Mouse (Mus musculus): ENCODE results near the gene Tnfrsf26. TPM values are rescaled to one million over a fixed set of nuclear protein-coding genes. Genes with fewer than 3 reads are reported as not detected.

Gene Tnfrsf26
- total and polyA plus RNA-seq, 2 experiments from 2014 or later: 0.37 to 0.84 TPM

DNA sequence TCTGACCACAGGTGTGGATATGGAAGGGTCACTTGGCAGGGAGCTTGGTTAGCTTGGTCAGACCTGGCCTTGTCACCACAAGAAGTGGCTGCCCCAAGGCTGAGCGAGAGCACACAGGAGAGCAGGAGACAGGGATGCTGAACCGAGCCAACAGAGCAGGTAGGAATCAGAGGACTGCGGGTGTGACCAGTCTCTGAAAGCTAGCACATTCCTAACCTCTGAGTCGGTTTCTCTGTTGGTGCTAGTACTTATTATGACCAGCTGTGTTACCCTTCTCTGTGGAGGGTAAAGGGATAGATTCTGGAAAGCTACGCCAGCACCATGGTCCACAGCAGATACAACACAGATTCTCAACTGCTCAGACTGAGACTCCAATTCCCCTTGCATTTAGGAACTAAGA, 64.7 kb downstream of the Tnfrsf26 start:
- no peak for TF ChIP-seq EP300 (IDR thresholded peaks at IDR 0.05; ENCODE audit: low read depth)
- no peak for TF ChIP-seq CTCF (IDR thresholded peaks at IDR 0.05; ENCODE audit: low read depth)
- 57% methylated on average over 5 of the region's 5 CpGs for WGBS
- ATAC-seq (ENCODE audit: insufficient read depth, low read depth): no peak
- Histone ChIP-seq H3K4me2 (ENCODE audit: low read depth, low read length) (no peak overlapping the region), H3K4me1 (ENCODE audit: control insufficient read depth, insufficient read depth) (no peaks in the 10 kb centered on the region), H3K27ac (ENCODE audit: low read depth) (no peak overlapping the region), H3K36me3 (replicated peaks; ENCODE audit: control insufficient read depth, insufficient read depth, low read length) (peaks cover 88% of the 10 kb centered on the region), H3K4me3 (ENCODE audit: low read depth, low read length) (no peak overlapping the region), H3K9me3 (replicated peaks; ENCODE audit: control insufficient read depth, low read length) (no peaks in the 10 kb centered on the region), H3K9ac (replicated peaks; ENCODE audit: low read depth, low read length) (no peak overlapping the region), H3K27me3 (ENCODE audit: control insufficient read depth, insufficient read depth, low read length) (no peaks in the 10 kb centered on the region)
- DNase-seq (ENCODE audit: low spot score): no peak

Small RNA genes lying within 50 kb of the gene (microRNA-seq; reads per million reads assigned to microRNA genes)
- gene Mir7064: 1.1 reads per million

Other genes with a start within 250 kb of the Tnfrsf26 start
- 94.6 and 143 TPM in 2 replicates for gene Cdkn1c, start 167.7 kb downstream of the Tnfrsf26 start, total RNA-seq (2014; rRNA removed; ENCODE audit: low replicate concordance)
- 81.3 and 97.4 TPM in 2 replicates for gene Cdkn1c, start 167.7 kb downstream of the Tnfrsf26 start, polyA plus RNA-seq (2015; fragmentation: Nextera tagmentation; extraction: Ambion mirVana)
- gene Slc22a18, start 155.0 kb downstream of the Tnfrsf26 start, total RNA-seq (2014; rRNA removed; ENCODE audit: low replicate concordance): 0.27 TPM in 1 of 2 replicates, not detected in the other
- 0.60 and 0.93 TPM in 2 replicates for gene Slc22a18, start 155.0 kb downstream of the Tnfrsf26 start, polyA plus RNA-seq (2015; fragmentation: Nextera tagmentation; extraction: Ambion mirVana)
- gene Phlda2, start 125.6 kb downstream of the Tnfrsf26 start, total RNA-seq (2014; rRNA removed; ENCODE audit: low replicate concordance): 1.0 TPM in 1 of 2 replicates, not detected in the other
- not detected in 2 replicates for gene Phlda2, start 125.6 kb downstream of the Tnfrsf26 start, polyA plus RNA-seq (2015; fragmentation: Nextera tagmentation; extraction: Ambion mirVana)
- gene Nap1l4, start 79.6 kb downstream of the Tnfrsf26 start, total RNA-seq (2014; rRNA removed; ENCODE audit: low replicate concordance): 142 and 153 TPM in 2 replicates
- 193 and 200 TPM in 2 replicates for gene Nap1l4, start 79.6 kb downstream of the Tnfrsf26 start, polyA plus RNA-seq (2015; fragmentation: Nextera tagmentation; extraction: Ambion mirVana)
- 7.0 and 15.4 TPM in 2 replicates for gene Cars, start 28.6 kb downstream of the Tnfrsf26 start, total RNA-seq (2014; rRNA removed; ENCODE audit: low replicate concordance)
- 14.7 TPM in 2 replicates for gene Cars, start 28.6 kb downstream of the Tnfrsf26 start, polyA plus RNA-seq (2015; fragmentation: Nextera tagmentation; extraction: Ambion mirVana)
- 1.9 and 3.2 TPM in 2 replicates for gene Tnfrsf22, start 20.9 kb upstream of the Tnfrsf26 start, total RNA-seq (2014; rRNA removed; ENCODE audit: low replicate concordance)
- 2.6 and 2.9 TPM in 2 replicates for gene Tnfrsf22, start 20.9 kb upstream of the Tnfrsf26 start, polyA plus RNA-seq (2015; fragmentation: Nextera tagmentation; extraction: Ambion mirVana)
- gene Tnfrsf23, start 57.1 kb upstream of the Tnfrsf26 start, total RNA-seq (2014; rRNA removed; ENCODE audit: low replicate concordance): 2.0 and 2.5 TPM in 2 replicates
- gene Tnfrsf23, start 57.1 kb upstream of the Tnfrsf26 start, polyA plus RNA-seq (2015; fragmentation: Nextera tagmentation; extraction: Ambion mirVana): 1.9 and 2.3 TPM in 2 replicates
- gene Osbpl5, start 128.3 kb upstream of the Tnfrsf26 start, total RNA-seq (2014; rRNA removed; ENCODE audit: low replicate concordance): 57.4 and 58.7 TPM in 2 replicates
- gene Osbpl5, start 128.3 kb upstream of the Tnfrsf26 start, polyA plus RNA-seq (2015; fragmentation: Nextera tagmentation; extraction: Ambion mirVana): 16.3 and 18.1 TPM in 2 replicates
- not detected in 2 replicates for gene Mrgprg, start 138.3 kb upstream of the Tnfrsf26 start, total RNA-seq (2014; rRNA removed; ENCODE audit: low replicate concordance)
- gene Mrgprg, start 138.3 kb upstream of the Tnfrsf26 start, polyA plus RNA-seq (2015; fragmentation: Nextera tagmentation; extraction: Ambion mirVana): not detected in 2 replicates
- gene Mrgpre, start 155.8 kb upstream of the Tnfrsf26 start, total RNA-seq (2014; rRNA removed; ENCODE audit: low replicate concordance): 0.93 and 3.9 TPM in 2 replicates
- gene Mrgpre, start 155.8 kb upstream of the Tnfrsf26 start, polyA plus RNA-seq (2015; fragmentation: Nextera tagmentation; extraction: Ambion mirVana): 0.92 and 0.96 TPM in 2 replicates
- 8.4 and 11.3 TPM in 2 replicates for gene Nadsyn1, start 194.1 kb upstream of the Tnfrsf26 start, total RNA-seq (2014; rRNA removed; ENCODE audit: low replicate concordance)
- 7.8 and 8.5 TPM in 2 replicates for gene Nadsyn1, start 194.1 kb upstream of the Tnfrsf26 start, polyA plus RNA-seq (2015; fragmentation: Nextera tagmentation; extraction: Ambion mirVana)
- 23.9 and 27.7 TPM in 2 replicates for gene Dhcr7, start 194.4 kb upstream of the Tnfrsf26 start, total RNA-seq (2014; rRNA removed; ENCODE audit: low replicate concordance)
- 10.8 and 11.1 TPM in 2 replicates for gene Dhcr7, start 194.4 kb upstream of the Tnfrsf26 start, polyA plus RNA-seq (2015; fragmentation: Nextera tagmentation; extraction: Ambion mirVana)
- not detected in 2 replicates for gene Gm498, start 238.1 kb upstream of the Tnfrsf26 start, total RNA-seq (2014; rRNA removed; ENCODE audit: low replicate concordance)
- not detected in 2 replicates for gene Gm498, start 238.1 kb upstream of the Tnfrsf26 start, polyA plus RNA-seq (2015; fragmentation: Nextera tagmentation; extraction: Ambion mirVana)